Mouse (Mus musculus) megakaryocyte, adult 5-6 weeks (primary cell): ENCODE data around the gene Nlgn3. TPM values are rescaled to one million over a fixed set of nuclear protein-coding genes. Genes with fewer than 3 reads are reported as not detected.
"Not testable (repeated sequence)": the region's sequence is repeated elsewhere in the genome, so short reads cannot be mapped to it uniquely, and the experiment has no call there.

ENCODE experiments used
- ATAC-seq: 2 replicates; pipeline ENCODE4 v1.8.0; 2016; ENCODE audit warnings: mild to moderate bottlenecking, inconsistent platforms; ENCODE audit not compliant: poor library complexity, severe bottlenecking
- total RNA-seq, 2 experiments: library from RNA; stranded (forward) in 1 of 2; stranded (reverse) in 1 of 2; fragments of 153-499, 151-499 nt in 1 of 2; fragments of 221-1000, 200-1000 nt in 1 of 2; gene quantifications; 2 replicates each; pipeline versions ENCODE4 v1.2.3 to v1.2.4; 2015 to 2017

Nlgn3 gene
- total RNA-seq, 2 experiments from 2014 or later, result 0.04 TPM; not detected in 1

GRCm38 (mm10) chrX:101299473-101300426 is 782 bp downstream of the Nlgn3 start:
- no peak for ATAC-seq

- no peak for ATAC-seq
Measured at GRCm38 (mm10) chrX:101300427-101301030, 1.6 kb downstream of the Nlgn3 start.

- no peak for ATAC-seq
Measured at GRCm38 (mm10) chrX:101301654-101302053, 2.7 kb downstream of the Nlgn3 start.

GRCm38 (mm10) chrX:101304646-101305045 is 5.7 kb downstream of the Nlgn3 start:
- ATAC-seq, result no peak

GRCm38 (mm10) chrX:101309299-101309698 is 10.3 kb downstream of the Nlgn3 start:
- ATAC-seq, result no peak

- ATAC-seq, result 0 out of 2 replicates have a peak, but pooled peaks have one; percentile 33
Measured at GRCm38 (mm10) chrX:101313625-101314359, 14.8 kb downstream of the Nlgn3 start.

- ATAC-seq, result no peak
Measured at GRCm38 (mm10) chrX:101319775-101320174, 20.8 kb downstream of the Nlgn3 start.

GRCm38 (mm10) chrX:101325989-101326899 is 27.3 kb downstream of the Nlgn3 start:
- ATAC-seq, result no peak

- peak; percentile 44 for ATAC-seq
Measured at GRCm38 (mm10) chrX:101329372-101330028, 30.5 kb downstream of the Nlgn3 start.

GRCm38 (mm10) chrX:101332031-101332374 is 33.0 kb downstream of the Nlgn3 start:
- no peak for ATAC-seq

- ATAC-seq, result peak; percentile 94
Measured at GRCm38 (mm10) chrX:101332375-101333211, 33.6 kb downstream of the Nlgn3 start.

- no peak for ATAC-seq
Measured at GRCm38 (mm10) chrX:101334606-101335005, 35.6 kb downstream of the Nlgn3 start.

- ATAC-seq, result no peak
Measured at GRCm38 (mm10) chrX:101338666-101339065, 39.7 kb downstream of the Nlgn3 start.

- not testable (repeated sequence) for ATAC-seq
Measured at GRCm38 (mm10) chrX:101342837-101343236, 43.9 kb downstream of the Nlgn3 start.

- no peak for ATAC-seq
Measured at GRCm38 (mm10) chrX:101345456-101345855, 46.5 kb downstream of the Nlgn3 start.

- no peak for ATAC-seq
Measured at GRCm38 (mm10) chrX:101346475-101346874, 47.5 kb downstream of the Nlgn3 start.

GRCm38 (mm10) chrX:101351188-101351587 is 52.2 kb downstream of the Nlgn3 start:
- no peak for ATAC-seq

- not testable (repeated sequence) for ATAC-seq
Measured at GRCm38 (mm10) chrX:101358902-101359301, 59.9 kb downstream of the Nlgn3 start.

GRCm38 (mm10) chrX:101369001-101369400 is 70.0 kb downstream of the Nlgn3 start:
- no peak for ATAC-seq
